Mouse (Mus musculus): ENCODE measurements at regions not wholly inside any gene's neighbourhood (a gene's known extent, or its start where the extent isn't known, plus 50 kb on each side); places are given as distances from the start of the nearest gene placed in this dataset.

DNA sequence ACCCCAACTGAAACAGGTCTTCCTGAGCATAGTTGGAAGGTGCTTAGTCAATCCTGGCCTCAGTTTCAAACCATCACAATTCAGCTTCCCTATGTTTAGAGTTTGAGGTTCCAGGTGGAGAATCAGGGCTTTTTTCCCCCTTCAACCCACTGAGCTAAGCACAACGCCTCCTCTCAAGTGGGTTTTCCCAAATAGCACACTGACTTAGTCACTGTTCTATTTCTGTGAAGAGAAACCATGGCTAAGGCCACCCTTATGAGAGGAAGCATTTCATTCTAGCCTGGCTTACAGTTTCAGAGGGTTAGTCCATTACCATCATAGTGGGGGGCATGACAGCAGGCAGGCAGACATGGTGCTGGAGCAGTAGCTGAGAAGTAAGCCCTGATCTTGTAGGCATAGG is 109.7 kb upstream of the Twist2 start:
- TF ChIP-seq EP300 (IDR thresholded peaks at IDR 0.05; ENCODE audit: low read length): no peak
- no peak for TF ChIP-seq MAZ (IDR thresholded peaks at IDR 0.05; ENCODE audit: low read depth, low read length)
- TF ChIP-seq CTCF (conservative IDR thresholded peaks at IDR 0.05 in 1 of 2, IDR thresholded peaks at IDR 0.05 in 1 of 2; ENCODE audit: low read depth in 2 of 2, low read length in 2 of 2): no peak
- TF ChIP-seq ZC3H11A (IDR thresholded peaks at IDR 0.05; ENCODE audit: low read depth, low read length): no peak
- TF ChIP-seq E2F4 (IDR thresholded peaks at IDR 0.05; ENCODE audit: insufficient replicate concordance, low read depth, low read length): no peak
- no peak for TF ChIP-seq POLR2AphosphoS2 (IDR thresholded peaks at IDR 0.05; ENCODE audit: low read depth, low read length)
- TF ChIP-seq JUND (conservative IDR thresholded peaks at IDR 0.05; ENCODE audit: low read depth, low read length): no peak
- TF ChIP-seq BHLHE40 (IDR thresholded peaks at IDR 0.05; ENCODE audit: low read depth, low read length): no peak
- TF ChIP-seq RAD21 (IDR thresholded peaks at IDR 0.05; ENCODE audit: low read depth, low read length): no peak
- TF ChIP-seq MAFK (IDR thresholded peaks at IDR 0.05; ENCODE audit: insufficient replicate concordance, low read length): no peak
- TF ChIP-seq POLR2A (IDR thresholded peaks at IDR 0.05; ENCODE audit: low read depth, low read length): no peak

Data from CH12.LX (cell line).